Mouse (Mus musculus) CH12.LX (cell line): Measurements from ENCODE around the gene Fgfr4.
A peak's percentile ranks its signal among the peaks of the same experiment; 100 is the strongest.

ENCODE experiments used
- CHD2 ChIP-seq: IDR thresholded peaks from 2 replicates; pipeline ENCODE4 v1.6.1; 2011; ENCODE audit warnings: low read length, improper control_type of control experiment
- CTCF ChIP-seq, 2 experiments: IDR thresholded peaks in 1 of 2; conservative IDR thresholded peaks in 1 of 2; 2 replicates each; pipeline ENCODE4 v1.5.1; 2011 to 2012; ENCODE audit warnings: low read depth in 2 of 2, low read length in 2 of 2, improper control_type of control experiment in 1 of 2, inconsistent platforms in 1 of 2, mild to moderate bottlenecking in 1 of 2, moderate library complexity in 1 of 2
- EP300 ChIP-seq: IDR thresholded peaks from 2 replicates; pipeline ENCODE4 v1.6.1; 2011; ENCODE audit warnings: low read length, improper control_type of control experiment
- GABPA ChIP-seq: IDR thresholded peaks from 2 replicates; pipeline ENCODE4 v1.6.1; 2012; ENCODE audit warnings: low read depth, low read length, improper control_type of control experiment, inconsistent platforms; ENCODE audit not compliant: insufficient replicate concordance
- MAFK ChIP-seq: IDR thresholded peaks from 2 replicates; pipeline ENCODE4 v1.6.1; 2011; ENCODE audit warnings: low read length, improper control_type of control experiment; ENCODE audit not compliant: insufficient replicate concordance
- MXI1 ChIP-seq: IDR thresholded peaks from 2 replicates; pipeline ENCODE4 v1.6.1; 2011; ENCODE audit warnings: mild to moderate bottlenecking, low read depth, low read length, improper control_type of control experiment
- POLR2A ChIP-seq: IDR thresholded peaks from 2 replicates; pipeline ENCODE4 v1.6.1; 2011; ENCODE audit warnings: low read depth, mild to moderate bottlenecking, improper control_type of control experiment, low read length
- RAD21 ChIP-seq: IDR thresholded peaks from 2 replicates; pipeline ENCODE4 v1.6.1; 2011; ENCODE audit warnings: low read depth, mild to moderate bottlenecking, low read length, improper control_type of control experiment, moderate library complexity
- SMC3 ChIP-seq: IDR thresholded peaks from 2 replicates; pipeline ENCODE4 v1.6.1; 2011; ENCODE audit warnings: low read depth, low read length, improper control_type of control experiment
- TBP ChIP-seq: conservative IDR thresholded peaks from 2 replicates; pipeline ENCODE4 v1.6.1; 2011; ENCODE audit warnings: low read depth, low read length, improper control_type of control experiment
- TCF12 ChIP-seq: IDR thresholded peaks from 2 replicates; pipeline ENCODE4 v1.6.1; 2014; ENCODE audit warnings: low read depth, mild to moderate bottlenecking, inconsistent platforms, low read length, improper control_type of control experiment
- UBTF ChIP-seq: IDR thresholded peaks from 2 replicates; pipeline ENCODE4 v1.6.1; 2012; ENCODE audit warnings: low read depth, mild to moderate bottlenecking, inconsistent platforms, low read length, improper control_type of control experiment, moderate library complexity
- ZKSCAN1 ChIP-seq: IDR thresholded peaks from 2 replicates; pipeline ENCODE4 v1.6.1; 2012; ENCODE audit warnings: low read depth, inconsistent platforms, low read length, improper control_type of control experiment, borderline replicate concordance

GRCm38 (mm10) chr13:55177903-55178496, 25.6 kb downstream of the Fgfr4 start:
- no peak for TF ChIP-seq TBP
- no peak for TF ChIP-seq POLR2A
- no peak for TF ChIP-seq SMC3
- TF ChIP-seq CTCF (conservative IDR thresholded peaks at IDR 0.05 in 1 of 2, IDR thresholded peaks at IDR 0.05 in 1 of 2; ENCODE audit: low read depth in 2 of 2, low read length in 2 of 2): peak; percentile 17 to 45; a peak in 3 of 4 replicates
- no peak for TF ChIP-seq UBTF
- TF ChIP-seq MAFK: no peak
- TF ChIP-seq EP300: no peak
- TF ChIP-seq ZKSCAN1: no peak
- TF ChIP-seq MXI1: no peak
- TF ChIP-seq CHD2: no peak
- TF ChIP-seq GABPA: no peak
- TF ChIP-seq TCF12: no peak
- TF ChIP-seq RAD21: no peak
